In the genomic region with DNA sequence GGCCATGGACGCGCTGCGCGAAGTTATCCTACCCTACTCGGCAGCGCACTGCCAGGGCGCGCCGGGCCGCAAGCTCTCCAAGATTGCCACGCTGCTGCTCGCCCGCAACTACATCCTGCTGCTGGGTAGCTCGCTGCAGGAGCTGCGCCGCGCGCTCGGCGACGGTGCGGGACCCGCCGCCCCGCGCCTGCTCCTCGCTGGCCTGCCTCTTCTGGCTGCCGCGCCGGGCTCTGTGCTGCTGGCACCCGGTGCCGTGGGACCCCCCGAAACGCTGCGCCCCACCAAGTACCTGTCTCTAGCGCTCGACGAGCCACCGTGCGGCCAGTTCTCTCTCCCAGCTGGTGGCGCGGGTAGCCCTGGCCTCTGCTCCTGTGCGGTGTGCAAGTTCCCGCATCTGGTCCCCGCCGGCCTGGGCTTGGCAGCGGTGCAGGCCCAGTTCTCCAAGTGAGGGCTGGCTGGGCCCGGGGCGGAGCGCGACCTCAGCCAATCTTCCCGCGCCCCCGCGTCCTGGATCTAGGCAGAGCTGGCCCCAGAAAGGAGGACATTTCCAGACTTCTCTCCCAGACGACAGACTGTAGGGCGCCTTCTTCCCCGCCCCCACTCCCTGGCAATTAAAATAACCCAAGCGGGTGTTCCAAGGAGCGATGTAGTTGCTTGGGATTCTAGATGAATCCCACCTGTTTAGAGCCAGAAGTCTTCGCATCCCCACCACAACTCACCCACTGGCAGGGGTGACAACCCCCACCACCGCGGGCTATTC, we compare ENCODE assay signal across 9 mouse cellular contexts. TPM values are rescaled to one million over a fixed set of nuclear protein-coding genes. Genes with fewer than 3 reads are reported as not detected.
DNase-seq lines count a peak whose midpoint lies in the region; ATAC-seq and TF ChIP-seq lines count a peak whose summit lies in the region.
"Had no signal": no experiment of that assay in that cellular context is flagged by ENCODE, and none has a peak within 500 bp of the region (broad histone marks: within the 10 kb centered on the region; RNA-seq: fewer than 3 reads in every experiment).

No protein-coding gene starts in this region.

- TF ChIP-seq POLR2A in kidney, adult 2 months (IDR thresholded peaks at IDR 0.05; ENCODE audit: low read depth, low read length), result no peak

- H3K27me3 ChIP-seq in kidney, embryonic 14.5 days (ENCODE audit: control insufficient read depth, insufficient read depth, low read length), result peaks cover 99% of the 10 kb centered on the region
- H3K27me3 ChIP-seq in kidney, adult 2 months (replicated peaks; ENCODE audit: control insufficient read depth, insufficient read depth, low read length), result peaks cover 4% of the 10 kb centered on the region
- H3K27me3 ChIP-seq in forebrain, embryonic 13.5 days, result peaks cover 100% of the 10 kb centered on the region
- H3K27me3 ChIP-seq in neural tube, embryonic 11.5 days (ENCODE audit: control insufficient read depth, insufficient read depth, low read length), result peaks cover 99% of the 10 kb centered on the region

- no peak for TF ChIP-seq CTCF in kidney, adult 2 months (conservative IDR thresholded peaks at IDR 0.05; ENCODE audit: insufficient read depth, insufficient read length, low read depth, low read length)

- no peaks in the 10 kb centered on the region for H3K36me3 ChIP-seq in kidney, embryonic 14.5 days (ENCODE audit: control insufficient read depth, insufficient read depth, low read length)
- H3K36me3 ChIP-seq in kidney, adult 2 months (ENCODE audit: control insufficient read depth, insufficient read depth, low read length), result no peaks in the 10 kb centered on the region
- no peaks in the 10 kb centered on the region for H3K36me3 ChIP-seq in forebrain, embryonic 13.5 days (ENCODE audit: poor library complexity, severe bottlenecking)
- H3K36me3 ChIP-seq in neural tube, embryonic 11.5 days (ENCODE audit: control insufficient read depth, insufficient read depth, low read length), result no peaks in the 10 kb centered on the region

- peaks cover 11% of the 10 kb centered on the region for H3K4me1 ChIP-seq in kidney, embryonic 14.5 days (ENCODE audit: control insufficient read depth, insufficient read depth, low read length)
- no peaks in the 10 kb centered on the region for H3K4me1 ChIP-seq in kidney, adult 2 months (ENCODE audit: control insufficient read depth, insufficient read depth, low read length)
- peaks cover 29% of the 10 kb centered on the region for H3K4me1 ChIP-seq in forebrain, embryonic 13.5 days
- H3K4me1 ChIP-seq in neural tube, embryonic 11.5 days (ENCODE audit: control insufficient read depth, insufficient read depth, low read length), result peaks cover 4% of the 10 kb centered on the region; the same call in 1 of the 2 replicates

- no peak for DNase-seq in kidney, adult 2 months
- peak; percentile 20 for DNase-seq in WW6 (ENCODE audit: low read depth, low spot score)
- peak; percentile 22 to 37 for DNase-seq in left cerebral cortex, adult 8-10 months (ENCODE audit: low spot score in 2 of 2)
- DNase-seq in neural tube, embryonic 11.5 days (ENCODE audit: low spot score), result peak; percentile 26
- DNase-seq in adrenal gland, postnatal 4 days (ENCODE audit: low spot score in 2 of 2), result no peak
- DNase-seq in lung, adult 18-20 months, result no peak

- no peak overlapping the region for H3K9ac ChIP-seq in kidney, embryonic 14.5 days (ENCODE audit: low read depth, low read length)
- H3K9ac ChIP-seq in forebrain, embryonic 13.5 days, result peak overlapping the region; percentile 38
- H3K9ac ChIP-seq in neural tube, embryonic 11.5 days (ENCODE audit: low read length), result no peak overlapping the region

- H3K27ac ChIP-seq in kidney, embryonic 14.5 days (ENCODE audit: low read depth, low read length), result no peak overlapping the region
- no peak overlapping the region for H3K27ac ChIP-seq in kidney, adult 2 months (ENCODE audit: insufficient read depth, low read depth, low read length)
- no peak overlapping the region for H3K27ac ChIP-seq in forebrain, embryonic 13.5 days
- H3K27ac ChIP-seq in neural tube, embryonic 11.5 days (ENCODE audit: low read depth, low read length), result no peak overlapping the region

- peak overlapping the region; percentile 69 for H3K4me2 ChIP-seq in kidney, embryonic 14.5 days (replicated peaks; ENCODE audit: low read depth, low read length)
- peak overlapping the region; percentile 92 for H3K4me2 ChIP-seq in forebrain, embryonic 13.5 days
- peak overlapping the region; percentile 65 for H3K4me2 ChIP-seq in neural tube, embryonic 11.5 days (ENCODE audit: low read depth)

- H3K4me3 ChIP-seq in kidney, embryonic 14.5 days (ENCODE audit: low read length), result peak overlapping the region; percentile 42
- H3K4me3 ChIP-seq in kidney, adult 2 months (ENCODE audit: insufficient read depth, low read depth, low read length), result no peak overlapping the region
- peak overlapping the region; percentile 49 for H3K4me3 ChIP-seq in forebrain, embryonic 13.5 days
- H3K4me3 ChIP-seq in neural tube, embryonic 11.5 days (ENCODE audit: low read depth, low read length), result peak overlapping the region; percentile 37

- no peaks in the 10 kb centered on the region for H3K9me3 ChIP-seq in kidney, embryonic 14.5 days (ENCODE audit: control insufficient read depth, low read length)
- no peaks in the 10 kb centered on the region for H3K9me3 ChIP-seq in forebrain, embryonic 13.5 days (replicated peaks)
- H3K9me3 ChIP-seq in neural tube, embryonic 11.5 days (ENCODE audit: control insufficient read depth, low read length), result no peaks in the 10 kb centered on the region

- WGBS in kidney, embryonic 14.5 days, result under 1% methylated on average over 48 of the region's 63 CpGs
- 1% methylated on average over 63 of the region's 63 CpGs for WGBS in kidney, adult 2 months
- WGBS in forebrain, embryonic 13.5 days, result under 1% methylated on average over 60 of the region's 63 CpGs
- under 1% methylated on average over 63 of the region's 63 CpGs for WGBS in neural tube, embryonic 11.5 days

- peak; percentile 21; the same call in 1 of the 2 replicates for ATAC-seq in kidney, embryonic 14.5 days (ENCODE audit: low FRiP score, low TSS enrichment)
- peak; percentile 56 for ATAC-seq in forebrain, embryonic 13.5 days
- ATAC-seq in neural tube, embryonic 11.5 days (ENCODE audit: insufficient read depth, low FRiP score, low TSS enrichment), result no peak

RNA-seq across cellular contexts. Expression of a gene that starts 0.8 kb away (rescaled TPM):
- not detected in 2 replicates for polyA plus RNA-seq in kidney, embryonic 14.5 days (2014; fragmentation: Nextera tagmentation; extraction: Ambion mirVana)
- 0.17 and 0.23 TPM in 2 replicates for polyA plus RNA-seq in kidney, adult 2 months (2012; rRNA removed)
- polyA plus RNA-seq in forebrain, embryonic 13.5 days (2015; fragmentation: Nextera tagmentation; extraction: Ambion mirVana), result 7.5 and 8.7 TPM in 2 replicates
- 100 to 1,000 TPM in 1 of 4 experiments, 10 to 100 TPM in 3; 91.6 to 102 (median 92.5) TPM for total RNA-seq in left cerebral cortex, adult 8-10 months (2022)
- 0.31 and 0.45 TPM in 2 replicates for polyA plus RNA-seq in neural tube, embryonic 11.5 days (2014; fragmentation: Nextera tagmentation; extraction: Ambion mirVana)
- under 1 TPM in 1 of 2 experiments, not detected in 1; 0.65 TPM for total RNA-seq in adrenal gland, postnatal 4 days (2021)

RNA-seq across cellular contexts. Expression of a gene that starts 45.1 kb away (rescaled TPM):
- not detected in 2 replicates for polyA plus RNA-seq in kidney, embryonic 14.5 days (2014; fragmentation: Nextera tagmentation; extraction: Ambion mirVana)
- 0.03 TPM in 1 of 2 replicates, not detected in the other for polyA plus RNA-seq in kidney, adult 2 months (2012; rRNA removed)
- polyA plus RNA-seq in forebrain, embryonic 13.5 days (2015; fragmentation: Nextera tagmentation; extraction: Ambion mirVana), result 6.3 and 8.4 TPM in 2 replicates
- 10 to 100 TPM; 22.0 to 24.1 (median 22.8) TPM for total RNA-seq in left cerebral cortex, adult 8-10 months (2022)
- polyA plus RNA-seq in neural tube, embryonic 11.5 days (2014; fragmentation: Nextera tagmentation; extraction: Ambion mirVana), result 1.2 and 2.0 TPM in 2 replicates
- under 1 TPM in 1 of 2 experiments, not detected in 1; 0.11 TPM for total RNA-seq in adrenal gland, postnatal 4 days (2021)
- polyA plus RNA-seq: large intestine, adult 2 months had no signal

Comparison
In these comparisons a context has a peak if more than half of its experiments do, and no peak if none do; other contexts are left out.
1. DNase-seq: peak in WW6 (single experiment), left cerebral cortex, adult 8-10 months (2 of 2) and neural tube, embryonic 11.5 days (single experiment); none in kidney, adult 2 months (single experiment), adrenal gland, postnatal 4 days (0 of 2) and lung, adult 18-20 months (0 of 2).
2. Peak in every context shown above with its lines, with median percentiles within 50 percentile points of each other: H3K4me2 ChIP-seq.